Mouse (Mus musculus): ENCODE results near the gene H2-DMb1.

H2-DMb1 gene

GRCm38 (mm10) chr17:34152923-34153322 is at the start of gene H2-DMb1:
Gene H2-DMb1 (plus strand): TSS chr17:34153072.
- DNase-seq (ENCODE audit: low spot score): peak; percentile 51

- no peak for DNase-seq (ENCODE audit: low spot score)
These were observed 48.1 kb upstream of the H2-DMb1 start for GRCm38 (mm10) chr17:34104804-34105203.

DNA sequence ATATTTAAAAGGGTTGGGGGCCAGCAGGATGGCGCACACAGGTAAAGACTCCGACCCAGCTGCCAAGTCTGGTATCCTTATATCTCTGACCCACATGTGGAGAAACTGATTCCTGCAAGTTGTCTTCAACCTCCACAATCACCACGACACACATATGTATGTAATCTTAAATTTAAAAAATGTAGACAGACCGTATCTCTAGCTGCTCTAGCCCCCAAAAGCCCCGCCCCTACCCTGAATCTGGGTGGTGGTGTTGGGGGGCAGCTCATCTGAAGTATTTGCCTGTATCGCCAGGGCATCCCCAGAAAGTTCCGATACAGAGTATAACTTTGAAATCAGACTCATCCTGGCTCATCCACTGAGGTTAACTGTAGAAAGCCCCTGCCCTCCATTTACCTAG is 46.3 kb upstream of the H2-DMb1 start:
- DNase-seq (ENCODE audit: low spot score): no peak

DNA sequence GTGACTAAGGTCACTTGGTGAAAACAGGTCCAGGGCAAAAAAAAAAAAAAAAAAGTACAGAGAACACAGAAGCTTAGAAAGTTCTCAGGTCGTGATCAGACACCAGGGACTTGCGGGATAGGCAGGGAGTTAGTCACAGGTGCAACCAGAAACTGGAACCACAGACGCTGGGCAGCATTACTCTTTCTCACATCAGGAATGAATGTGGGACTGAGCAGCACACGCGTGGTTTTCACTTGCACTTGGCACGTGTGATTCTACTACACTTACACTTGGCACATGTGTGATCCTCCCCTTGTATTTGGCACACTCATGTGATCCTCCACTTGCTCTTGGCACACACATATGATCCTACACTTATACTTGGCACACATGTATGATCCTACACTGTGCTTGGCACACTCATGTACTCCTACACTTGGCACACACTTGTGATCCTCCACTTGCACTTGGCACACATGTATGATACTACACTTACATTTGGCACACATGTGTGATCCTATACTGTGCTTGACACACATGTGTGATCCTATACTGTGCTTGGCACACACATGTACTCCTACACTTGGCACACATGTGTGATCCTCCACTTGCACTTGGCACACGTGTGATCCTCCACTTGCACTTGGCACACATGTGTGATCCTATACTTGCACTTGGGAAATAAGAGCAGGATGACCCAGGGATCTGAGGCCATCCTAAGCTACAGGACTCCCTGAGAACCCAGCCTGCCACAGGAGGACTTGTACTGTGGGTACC is 45.6 kb upstream of the H2-DMb1 start:
- DNase-seq (ENCODE audit: low spot score): no peak

GRCm38 (mm10) chr17:34108460-34108859 is 44.4 kb upstream of the H2-DMb1 start:
- no peak for DNase-seq (ENCODE audit: low spot score)

DNA sequence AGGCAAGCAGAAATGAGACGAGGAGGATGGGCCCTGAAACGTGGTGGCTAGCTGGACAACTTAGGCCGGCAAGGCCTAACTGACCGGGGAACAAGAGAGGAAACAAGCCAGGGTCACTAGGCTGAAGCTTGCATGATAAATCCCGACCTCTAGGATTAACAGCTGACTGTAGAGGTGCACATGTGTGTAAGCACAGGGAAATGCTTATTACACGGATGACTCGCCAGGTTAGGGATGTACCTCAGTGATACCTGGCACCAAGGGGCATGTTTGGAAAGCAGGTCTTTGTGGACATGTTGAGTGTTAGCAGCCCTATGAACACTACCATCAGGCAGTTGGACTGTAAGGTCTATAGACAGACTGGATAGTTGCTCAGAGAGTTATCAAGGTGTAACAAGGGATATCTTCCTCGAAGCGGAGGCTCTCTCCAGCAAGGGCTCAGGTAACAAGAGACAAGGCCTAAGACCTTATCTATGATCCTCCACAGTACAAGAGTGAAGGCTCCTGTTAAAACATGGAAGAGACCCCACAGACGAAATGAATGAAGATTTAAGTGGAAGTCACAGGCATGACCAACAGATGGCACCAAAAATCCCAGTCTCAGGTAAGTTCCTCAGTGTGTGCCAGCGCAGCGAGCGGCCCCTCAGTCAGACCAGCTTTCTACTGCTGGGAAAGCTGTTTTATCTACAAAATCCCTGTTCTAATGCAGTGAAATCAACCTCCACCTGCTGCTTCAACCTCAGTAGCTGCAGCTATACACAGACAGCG is 43.6 kb upstream of the H2-DMb1 start:
- no peak for DNase-seq (ENCODE audit: low spot score)

DNA sequence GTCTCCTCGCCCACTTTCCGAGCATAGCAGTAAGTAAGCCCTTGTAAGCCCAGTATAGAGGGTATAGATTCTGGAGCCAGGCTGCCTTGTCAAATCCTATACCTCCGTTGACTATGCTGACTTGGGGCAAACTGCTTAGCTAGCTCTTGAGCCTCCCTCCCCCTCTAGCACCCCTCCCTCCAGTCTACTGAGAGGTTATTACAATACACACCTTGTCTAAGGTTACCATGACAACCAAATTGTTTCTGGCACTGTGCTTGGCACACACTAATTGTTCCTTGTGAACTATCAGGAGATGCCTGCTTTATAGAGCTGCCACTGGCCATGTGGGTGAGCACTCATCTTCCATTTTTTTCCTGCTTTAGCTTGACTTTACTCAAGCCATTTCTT is 43.1 kb upstream of the H2-DMb1 start:
- no peak for DNase-seq (ENCODE audit: low spot score)

DNA sequence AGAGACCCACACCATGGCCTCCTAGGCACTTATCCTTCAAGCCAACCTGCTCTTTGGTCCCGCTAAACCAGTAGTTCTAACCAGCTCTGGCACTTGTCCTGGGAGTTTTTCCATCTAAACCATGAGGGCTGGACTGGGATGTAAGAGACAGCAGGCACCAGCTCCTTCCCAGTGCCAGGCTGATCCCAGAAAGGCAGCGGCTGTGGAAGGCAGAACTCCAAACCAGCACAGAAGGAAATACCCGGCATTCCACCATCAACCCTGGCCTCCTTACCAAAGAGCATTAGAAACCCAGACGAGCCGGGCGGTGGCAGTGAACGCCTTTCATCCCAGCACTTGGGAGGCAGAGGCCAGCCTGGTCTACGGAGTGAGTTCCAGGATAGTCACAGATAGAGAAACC is 42.6 kb upstream of the H2-DMb1 start:
- DNase-seq (ENCODE audit: low spot score): no peak

GRCm38 (mm10) chr17:34114114-34114513 is 38.8 kb upstream of the H2-DMb1 start:
- no peak for DNase-seq (ENCODE audit: low spot score)

DNA sequence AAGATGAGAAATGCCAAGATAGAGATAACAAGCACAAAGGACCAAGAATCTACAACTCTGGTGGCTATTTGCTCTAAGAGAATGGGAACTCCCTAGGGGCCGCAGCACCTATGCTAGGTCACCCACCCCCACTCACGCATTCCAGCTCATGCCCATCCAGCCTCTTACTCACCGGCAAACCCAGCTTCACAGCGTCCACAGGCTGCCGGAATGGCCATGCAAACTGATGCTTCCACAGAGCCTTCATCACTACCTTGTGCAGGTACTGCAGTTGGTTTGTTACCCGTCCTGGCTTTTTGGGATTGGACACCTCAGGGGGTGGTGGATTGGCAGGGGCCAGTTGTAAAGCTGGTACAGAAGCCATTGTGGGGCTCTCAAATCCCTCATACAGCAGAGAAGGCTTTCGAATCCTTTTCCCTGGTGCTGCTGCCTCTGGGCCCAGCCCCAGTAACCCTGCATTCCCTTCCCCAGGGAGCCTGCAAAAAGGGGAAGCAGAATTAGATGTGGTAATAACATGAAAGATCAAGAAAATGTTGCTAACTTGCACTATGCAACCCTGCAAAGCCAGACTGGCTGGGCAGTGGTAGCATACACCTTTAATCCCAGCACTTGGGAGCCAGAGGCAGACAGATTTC is 36.0 kb upstream of the H2-DMb1 start:
- DNase-seq (ENCODE audit: low spot score): no peak

DNA sequence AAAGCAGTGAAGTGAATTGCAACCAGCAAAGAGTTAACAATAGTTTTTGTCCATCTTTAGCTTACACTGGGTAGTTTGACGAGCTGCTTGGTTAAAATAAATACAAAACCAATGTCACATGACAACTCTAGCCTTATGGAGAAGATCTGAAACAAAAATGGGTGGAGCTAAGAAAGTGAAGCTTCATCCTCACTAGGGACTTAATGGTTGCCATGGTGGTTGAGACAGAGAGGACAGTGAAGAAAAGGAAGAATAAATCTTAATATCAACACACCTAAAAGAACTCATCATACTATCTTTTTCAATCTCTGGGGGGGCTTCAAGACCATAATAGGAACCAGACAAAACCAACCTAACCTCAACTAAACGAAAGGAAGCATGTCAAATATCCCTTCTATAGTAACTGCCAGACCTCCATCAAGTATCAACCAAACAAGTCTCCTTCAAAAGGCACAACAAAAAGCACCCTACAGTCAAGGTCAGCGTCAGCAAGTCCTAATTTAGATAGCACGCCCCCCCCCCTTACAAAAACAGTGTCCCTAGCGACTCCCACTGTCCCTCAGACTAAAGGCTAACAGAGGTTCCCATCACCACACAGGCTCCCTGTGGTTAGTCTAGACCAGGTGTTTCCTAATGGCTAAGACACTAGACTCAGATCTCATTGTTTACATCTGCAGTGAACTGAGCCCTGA is 35.3 kb upstream of the H2-DMb1 start:
- DNase-seq (ENCODE audit: low spot score): no peak

DNA sequence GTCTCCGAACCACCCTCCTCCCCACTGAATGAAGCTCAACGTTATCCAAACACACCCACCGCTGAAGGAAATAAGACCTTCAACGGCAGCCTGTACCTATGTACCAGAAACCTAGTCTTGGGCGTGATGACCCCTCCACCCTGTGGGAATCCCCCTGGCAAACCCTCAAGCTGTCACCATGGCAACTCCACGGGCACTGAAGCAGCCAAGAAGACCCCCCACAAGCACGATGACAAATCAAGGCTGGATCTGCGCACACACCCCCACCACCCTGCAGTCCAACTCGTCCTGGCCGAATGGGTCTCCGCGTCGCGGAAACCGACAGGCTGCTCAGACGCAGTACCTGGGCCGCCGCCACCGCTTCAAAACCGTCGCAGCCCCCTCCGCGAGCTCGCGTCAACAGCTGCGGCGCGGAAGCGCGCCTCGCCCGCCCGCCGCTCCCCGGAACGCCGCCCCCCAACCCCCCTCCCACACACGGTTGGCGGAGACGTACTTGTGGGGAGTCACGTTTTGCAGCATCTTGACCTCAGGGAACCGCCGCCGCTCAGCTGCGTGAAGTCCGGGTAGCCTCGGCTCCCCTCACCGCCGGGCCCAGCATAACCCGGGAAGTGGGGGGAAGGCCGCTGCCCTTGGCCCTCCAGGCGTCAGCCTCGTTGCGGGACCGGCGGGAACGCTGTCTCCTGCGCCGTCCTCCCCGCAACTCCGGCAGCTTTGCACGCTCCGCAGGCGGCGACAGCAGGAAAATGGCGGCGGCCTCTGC is 34.6 kb upstream of the H2-DMb1 start:
- no peak for DNase-seq (ENCODE audit: low spot score)

DNA sequence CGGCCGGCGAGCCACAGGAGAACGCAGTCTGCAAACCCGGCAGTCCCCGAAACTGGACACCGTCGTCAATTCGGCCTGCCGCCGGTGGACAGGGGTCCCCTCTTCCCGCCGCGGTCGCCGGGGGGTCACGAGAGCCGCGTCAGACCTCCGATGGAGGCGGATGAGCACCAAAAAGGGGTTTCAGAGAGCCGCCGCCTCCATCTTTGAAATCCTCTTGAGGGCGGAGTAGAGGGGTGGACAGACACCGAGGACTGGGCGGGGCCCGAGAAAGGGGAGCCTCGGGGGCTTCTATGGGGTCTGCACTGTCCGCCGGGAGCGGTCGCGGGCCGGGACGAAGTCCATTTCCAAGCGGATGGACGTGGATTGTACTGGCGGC is 34.0 kb upstream of the H2-DMb1 start:
- DNase-seq (ENCODE audit: low spot score): no peak

DNA sequence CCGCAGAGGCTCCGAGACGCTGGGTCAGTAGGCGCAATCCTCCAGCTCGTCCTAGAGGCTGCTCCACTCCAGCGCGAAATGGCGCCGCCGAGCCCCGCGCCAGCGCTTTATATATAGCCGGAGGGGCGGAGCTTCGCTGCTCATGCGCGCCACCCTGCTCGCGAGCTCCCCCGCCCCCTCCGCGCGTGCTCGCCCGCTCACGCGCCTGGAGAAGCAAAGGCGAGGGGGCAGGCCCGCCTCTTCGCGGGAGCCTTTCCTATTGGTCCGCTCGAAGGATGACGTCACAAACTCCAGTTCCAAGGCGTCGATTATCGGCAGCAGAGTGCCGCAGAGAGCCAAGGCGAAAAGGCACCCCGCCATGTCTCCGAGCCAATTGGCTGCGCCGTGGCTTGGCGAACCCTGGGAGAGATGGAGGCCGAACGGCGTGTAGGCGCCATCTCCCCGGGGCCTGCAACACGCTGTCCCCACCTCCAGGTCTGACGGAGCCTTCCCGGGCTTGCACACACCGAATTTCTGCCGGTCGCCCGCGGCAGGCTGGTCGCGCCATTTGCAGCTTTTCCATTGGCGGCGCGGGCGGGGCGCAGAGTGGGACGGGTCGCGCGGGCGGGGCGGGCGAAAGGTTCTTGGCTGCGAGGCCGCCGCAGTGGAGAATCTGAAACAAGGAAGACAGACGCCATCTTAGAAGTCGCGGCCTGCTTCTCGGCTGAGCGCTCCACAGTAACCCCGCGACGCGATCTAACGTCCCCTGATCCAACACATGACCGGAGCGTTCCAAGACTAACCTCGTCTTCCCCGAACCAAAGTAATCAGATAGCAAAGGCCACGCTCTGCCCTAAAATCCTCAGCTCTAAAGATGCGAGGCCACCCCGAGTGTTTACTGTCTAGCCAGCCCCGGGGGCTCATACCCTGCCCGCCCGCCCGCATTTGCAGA is 33.4 kb upstream of the H2-DMb1 start, which contains the start of gene H2-DMa:
H2-DMa (plus strand) TSS at position 293 of the 931 bp plus-strand sequence.
- peak; percentile 98 for DNase-seq (ENCODE audit: low spot score)

DNA sequence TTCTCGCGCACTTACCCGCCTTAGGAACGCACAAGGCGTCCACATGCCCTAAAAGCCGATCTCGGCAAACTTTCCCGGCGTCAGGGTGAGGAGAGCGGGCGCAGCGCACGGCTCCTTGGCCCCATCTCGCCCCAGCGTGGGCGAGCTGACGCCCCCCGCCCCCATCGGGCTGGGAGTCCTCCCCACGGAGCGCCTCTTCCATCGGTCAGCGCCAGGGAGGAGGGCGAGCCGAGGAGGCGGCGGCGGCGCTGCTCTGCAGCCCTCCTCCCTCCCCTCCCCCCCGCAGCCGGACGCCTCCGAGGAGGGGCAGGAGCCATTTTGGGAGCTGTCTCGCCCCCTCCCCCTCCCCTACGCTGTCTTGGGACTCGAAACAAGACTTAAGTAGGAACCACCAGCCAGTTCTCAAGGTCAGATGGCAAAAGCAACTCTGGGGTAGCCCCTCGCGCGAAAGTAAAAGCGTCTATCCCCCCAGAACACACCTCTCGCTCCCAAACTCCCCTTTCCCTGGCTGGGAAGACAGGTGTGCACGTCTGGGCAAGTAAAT is 32.6 kb upstream of the H2-DMb1 start:
- peak; percentile 66 for DNase-seq (ENCODE audit: low spot score)

- peak; percentile 78 for DNase-seq (ENCODE audit: low spot score)
These were observed 32.1 kb upstream of the H2-DMb1 start for GRCm38 (mm10) chr17:34120814-34121171.

- peak; percentile 58 for DNase-seq (ENCODE audit: low spot score)
These were observed 31.5 kb upstream of the H2-DMb1 start for GRCm38 (mm10) chr17:34121172-34121878.

DNA sequence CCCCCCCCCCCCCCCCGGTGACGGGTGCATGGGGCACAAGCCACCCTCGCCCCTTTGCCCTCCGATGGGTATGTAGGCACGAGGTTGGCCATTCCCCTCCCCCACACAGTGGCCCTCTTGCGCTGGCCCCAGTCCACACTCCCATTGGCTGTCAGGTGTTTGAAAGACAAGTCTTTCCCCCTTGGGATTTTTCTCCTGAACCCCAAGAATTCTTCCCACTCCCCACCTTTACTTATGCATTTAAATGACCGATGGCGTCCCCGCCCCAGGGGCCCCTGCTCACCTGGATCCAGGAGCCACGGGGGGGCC is 31.0 kb upstream of the H2-DMb1 start:
- no peak for DNase-seq (ENCODE audit: low spot score)

DNA sequence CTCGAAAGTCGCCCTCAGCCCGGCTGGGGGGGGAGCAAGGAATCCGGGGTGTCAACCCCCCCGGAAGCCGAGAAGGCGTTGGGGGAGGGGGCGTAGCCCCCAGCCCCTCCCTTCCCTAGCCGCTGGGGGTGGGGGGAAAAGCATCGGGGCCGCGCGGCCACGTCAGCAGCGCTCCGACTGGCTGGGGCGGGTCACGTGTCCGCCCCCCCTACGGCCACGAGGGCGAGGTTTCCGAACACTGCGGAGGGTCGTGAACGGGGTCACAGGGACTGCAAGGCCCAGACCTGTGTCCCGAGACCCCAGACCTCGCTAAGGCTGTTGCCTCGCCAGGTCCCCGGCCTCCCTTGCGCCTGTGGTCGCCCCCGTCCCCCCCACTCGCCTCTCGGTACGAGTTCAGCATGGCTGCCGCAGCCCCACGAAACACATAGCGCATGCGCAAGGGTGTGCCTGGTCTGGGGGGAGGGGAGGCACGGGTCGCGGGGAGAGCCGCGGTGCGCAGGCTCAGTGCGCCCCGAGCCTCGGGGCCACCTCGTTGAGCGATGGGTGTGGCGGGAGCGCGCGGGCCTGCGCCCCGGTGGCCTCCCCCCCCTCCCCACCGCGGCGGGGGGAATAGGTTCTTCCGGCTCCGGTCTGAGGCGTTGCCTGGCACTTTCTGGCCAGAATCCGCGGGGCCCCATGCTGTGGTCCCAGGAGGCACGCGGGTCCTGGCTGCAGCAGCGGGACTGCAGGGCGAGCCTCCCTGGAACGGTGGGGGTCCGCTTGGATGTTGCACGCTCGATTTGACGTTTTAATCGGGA is 30.5 kb upstream of the H2-DMb1 start, which contains the start of gene Brd2:
Brd2 (minus strand) TSS at position 447 of the 797 bp plus-strand sequence.
- DNase-seq (ENCODE audit: low spot score): peak; percentile 92
